Mouse (Mus musculus) CH12.LX (cell line): ENCODE measurements around the gene Gm49333.

Source experiments
- CTCF ChIP-seq, 2 experiments: IDR thresholded peaks in 1 of 2; conservative IDR thresholded peaks in 1 of 2; 2 replicates each; pipeline ENCODE4 v1.5.1; 2011 to 2012; ENCODE audit warnings: low read depth in 2 of 2, low read length in 2 of 2, improper control_type of control experiment in 1 of 2, inconsistent platforms in 1 of 2, mild to moderate bottlenecking in 1 of 2, moderate library complexity in 1 of 2
- EP300 ChIP-seq: IDR thresholded peaks from 2 replicates; pipeline ENCODE4 v1.6.1; 2011; ENCODE audit warnings: low read length, improper control_type of control experiment
- HCFC1 ChIP-seq: IDR thresholded peaks from 2 replicates; pipeline ENCODE4 v1.6.1; 2012; ENCODE audit warnings: low read depth, mild to moderate bottlenecking, inconsistent platforms, low read length, improper control_type of control experiment
- JUN ChIP-seq: IDR thresholded peaks from 2 replicates; pipeline ENCODE4 v1.6.1; 2011; ENCODE audit warnings: low read depth, mild to moderate bottlenecking, low read length, improper control_type of control experiment, moderate library complexity; ENCODE audit not compliant: insufficient read depth
- MAX ChIP-seq: IDR thresholded peaks from 2 replicates; pipeline ENCODE4 v1.6.1; 2011; ENCODE audit warnings: low read length, improper control_type of control experiment
- MEF2A ChIP-seq: IDR thresholded peaks from 2 replicates; pipeline ENCODE4 v1.6.1; 2014; ENCODE audit warnings: low read depth, mild to moderate bottlenecking, inconsistent platforms, low read length, improper control_type of control experiment, borderline replicate concordance
- MXI1 ChIP-seq: IDR thresholded peaks from 2 replicates; pipeline ENCODE4 v1.6.1; 2011; ENCODE audit warnings: mild to moderate bottlenecking, low read depth, low read length, improper control_type of control experiment
- NRF1 ChIP-seq: IDR thresholded peaks from 2 replicates; pipeline ENCODE4 v1.6.1; 2014; ENCODE audit warnings: low read depth, mild to moderate bottlenecking, inconsistent platforms, low read length, improper control_type of control experiment, moderate library complexity
- SIN3A ChIP-seq: IDR thresholded peaks from 2 replicates; pipeline ENCODE4 v1.6.1; 2012; ENCODE audit warnings: low read length, improper control_type of control experiment, inconsistent platforms
- TBP ChIP-seq: conservative IDR thresholded peaks from 2 replicates; pipeline ENCODE4 v1.6.1; 2011; ENCODE audit warnings: low read depth, low read length, improper control_type of control experiment
- USF1 ChIP-seq: IDR thresholded peaks from 2 replicates; pipeline ENCODE4 v1.6.1; 2014; ENCODE audit warnings: low read depth, mild to moderate bottlenecking, inconsistent platforms, low read length, improper control_type of control experiment
- ZNF384 ChIP-seq: IDR thresholded peaks from 2 replicates; pipeline ENCODE4 v1.6.1; 2012; ENCODE audit warnings: low read depth, low read length, improper control_type of control experiment, inconsistent platforms

- TF ChIP-seq MEF2A (no peak; the same call in 1 of the 2 replicates), MAX (0 out of 2 replicates have a peak, but pooled peaks have one; percentile 29), EP300 (no peak), SIN3A (no peak; the same call in 1 of the 2 replicates), CTCF (conservative IDR thresholded peaks at IDR 0.05 in 1 of 2, IDR thresholded peaks at IDR 0.05 in 1 of 2; ENCODE audit: low read depth in 2 of 2, low read length in 2 of 2) (no peak), MXI1 (no peak; the same call in none of the 2 replicates), TBP (no peak), ZNF384 (no peak), JUN (no peak), NRF1 (no peak), USF1 (no peak), HCFC1 (no peak)
These were observed 61.7 kb downstream of the Gm49333 start for GRCm38 (mm10) chr16:20672965-20673705.
